Mouse (Mus musculus) G1E (cell line): ENCODE results near the gene Pappa. TPM values are rescaled to one million over a fixed set of nuclear protein-coding genes. Genes with fewer than 3 reads are reported as not detected.

Source experiments
- ATAC-seq: 2 replicates; pipeline ENCODE4 v1.8.0; 2016; ENCODE audit warnings: mild to moderate bottlenecking; ENCODE audit not compliant: insufficient number of reproducible peaks, poor library complexity, low FRiP score, severe bottlenecking; ENCODE audit errors: extremely low read depth
- DNase-seq: peaks from one replicate; pipeline ENCODE4 v3.0.0; 2012; ENCODE audit warnings: low spot score
- H3K27me3 ChIP-seq: 2 replicates; pipeline ENCODE4 v1.6.1; 2012; ENCODE audit warnings: mild to moderate bottlenecking, low read length, inconsistent platforms; ENCODE audit not compliant: insufficient read depth
- H3K36me3 ChIP-seq: replicated peaks from 2 replicates; pipeline ENCODE3; 2012; ENCODE audit warnings: mild to moderate bottlenecking, inconsistent platforms
- H3K4me1 ChIP-seq: 2 replicates; pipeline ENCODE4 v1.6.1; 2012; ENCODE audit warnings: low read depth, low read length, inconsistent platforms, mixed read lengths; ENCODE audit not compliant: insufficient read depth
- H3K4me3 ChIP-seq: 2 replicates; pipeline ENCODE4 v1.5.1; 2012; ENCODE audit warnings: low read depth, mild to moderate bottlenecking, inconsistent platforms, low read length, moderate library complexity, mixed read lengths
- H3K9me3 ChIP-seq: replicated peaks from 2 replicates; pipeline ENCODE4 v1.6.1; 2012; ENCODE audit warnings: inconsistent platforms
- CTCF ChIP-seq: IDR thresholded peaks from 2 replicates; pipeline ENCODE4 v1.5.1; 2012; ENCODE audit warnings: low read depth, low read length, inconsistent platforms, mixed read lengths
- GATA1 ChIP-seq: IDR thresholded peaks from 2 replicates; pipeline ENCODE4 v1.6.1; 2012; ENCODE audit warnings: borderline replicate concordance, low read length, inconsistent platforms, mixed read lengths
- GATA2 ChIP-seq: IDR thresholded peaks from 2 replicates; pipeline ENCODE4 v1.6.1; 2012; ENCODE audit warnings: low read depth, low read length, inconsistent platforms, borderline replicate concordance
- POLR2AphosphoS5 ChIP-seq: IDR thresholded peaks from 2 replicates; pipeline ENCODE4 v1.6.1; 2012; ENCODE audit warnings: low read depth, low read length, inconsistent platforms; ENCODE audit not compliant: insufficient replicate concordance
- TAL1 ChIP-seq: conservative IDR thresholded peaks from 2 replicates; pipeline ENCODE4 v1.6.1; 2012; ENCODE audit warnings: low read depth, low read length, inconsistent platforms, mixed read lengths
- polyA plus RNA-seq: library from polyadenylated mRNA; stranded (reverse); fragments of >175 nt; gene quantifications from 2 replicates; pipeline ENCODE4 v1.2.3, GENCODE M21; 2012
- total RNA-seq, 2 experiments: library from RNA; stranded (forward) in 1 of 2; stranded (reverse) in 1 of 2; fragments of 200-1000 nt in 1 of 2; fragments of >200 nt in 1 of 2; fragmentation: Nextera tagmentation in 1 of 2; gene quantifications; 2 replicates each; pipeline ENCODE4 v1.2.3; 2014 to 2017

Pappa gene
- total and polyA plus RNA-seq, 3 experiments, result 0.05 TPM; not detected in 2

- Histone ChIP-seq H3K9me3 (peaks cover 5% of the 10 kb centered on the region), H3K36me3 (no peaks in the 10 kb centered on the region), H3K4me1 (no peaks in the 10 kb centered on the region), H3K4me3 (no peak overlapping the region), H3K27me3 (no peaks in the 10 kb centered on the region)
- DNase-seq (no peak), ATAC-seq (no peak)
- TF ChIP-seq POLR2AphosphoS5 (no peak), CTCF (no peak), TAL1 (no peak), GATA1 (no peak), GATA2 (no peak)
Observed at GRCm38 (mm10) chr4:65283611-65284010, 159.6 kb downstream of the Pappa start.

DNA sequence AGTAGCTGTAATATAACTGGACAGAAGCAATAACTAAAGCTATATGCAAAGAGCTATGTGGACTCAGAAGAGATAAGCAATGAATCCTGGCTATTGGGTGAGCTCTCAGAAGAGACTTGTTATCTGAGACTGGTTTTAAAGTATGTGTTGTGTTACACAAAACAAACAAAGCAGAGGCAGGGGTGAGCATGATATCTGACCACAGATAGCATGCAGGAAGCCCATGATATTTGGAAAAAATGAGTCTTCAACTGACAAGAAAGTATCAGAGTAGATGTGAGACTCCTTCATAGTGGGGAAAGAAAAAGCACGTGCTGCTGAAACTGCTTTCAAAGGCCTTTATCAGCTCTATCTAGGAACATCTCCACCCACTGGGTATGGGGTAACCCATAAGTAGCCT is 161.2 kb downstream of the Pappa start:
- no peak for TF ChIP-seq POLR2AphosphoS5
- TF ChIP-seq CTCF, result no peak
- no peak for TF ChIP-seq TAL1
- TF ChIP-seq GATA1, result no peak
- no peak for TF ChIP-seq GATA2
- no peaks in the 10 kb centered on the region for H3K36me3 ChIP-seq
- DNase-seq (no peak), ATAC-seq (no peak)
- H3K4me1 ChIP-seq, result no peaks in the 10 kb centered on the region
- no peaks in the 10 kb centered on the region for H3K9me3 ChIP-seq
- H3K27me3 ChIP-seq, result no peaks in the 10 kb centered on the region
- no peak overlapping the region for H3K4me3 ChIP-seq

DNA sequence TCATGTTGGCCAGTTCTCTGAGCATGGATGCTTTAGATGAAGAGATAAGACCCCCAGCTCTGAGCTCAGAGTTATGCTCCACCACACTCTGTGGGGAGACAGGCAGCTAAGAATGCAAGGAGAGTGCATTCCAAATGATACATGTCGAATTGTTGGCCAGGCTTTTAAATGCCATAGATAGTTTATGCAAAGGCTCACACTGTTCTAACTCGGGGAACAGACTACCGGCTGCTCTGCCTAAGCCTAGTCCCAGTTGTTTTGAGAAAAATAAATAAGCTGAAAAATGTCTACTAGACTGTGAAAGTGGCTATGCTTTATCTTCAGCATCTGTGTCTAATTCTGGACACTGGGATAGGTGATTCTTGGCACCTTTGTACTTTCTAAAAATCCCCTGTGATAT is 165.3 kb downstream of the Pappa start:
- no peak for TF ChIP-seq GATA2
- TF ChIP-seq TAL1, result no peak
- no peak for TF ChIP-seq CTCF
- TF ChIP-seq POLR2AphosphoS5, result no peak
- TF ChIP-seq GATA1, result no peak
- Histone ChIP-seq H3K4me3 (no peak overlapping the region), H3K9me3 (no peaks in the 10 kb centered on the region), H3K4me1 (no peaks in the 10 kb centered on the region), H3K27me3 (no peaks in the 10 kb centered on the region), H3K36me3 (no peaks in the 10 kb centered on the region)
- DNase-seq (no peak), ATAC-seq (no peak)

DNA sequence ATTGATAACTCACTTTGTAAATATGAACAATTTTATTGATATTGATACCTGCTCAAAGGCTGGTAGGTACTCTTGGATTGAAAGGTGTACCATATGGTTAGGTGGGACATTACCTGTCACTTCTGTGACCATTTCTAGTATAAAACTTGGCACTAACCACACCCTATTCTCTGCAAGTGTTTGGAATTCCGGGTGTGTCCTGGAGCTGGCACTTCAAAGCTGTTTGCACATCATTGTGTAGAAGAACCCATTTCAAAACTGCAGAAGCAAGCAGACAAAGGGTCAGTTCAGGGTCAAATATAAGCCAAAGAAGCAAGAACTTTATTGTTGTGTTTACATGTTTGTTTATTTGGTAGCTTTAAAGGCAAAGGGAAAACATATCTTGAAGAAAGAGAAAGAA is 171.8 kb downstream of the Pappa start:
- Histone ChIP-seq H3K36me3 (no peaks in the 10 kb centered on the region), H3K27me3 (no peaks in the 10 kb centered on the region), H3K9me3 (peaks cover 9% of the 10 kb centered on the region), H3K4me3 (no peak overlapping the region), H3K4me1 (no peaks in the 10 kb centered on the region)
- ATAC-seq (no peak), DNase-seq (no peak)
- TF ChIP-seq GATA1 (no peak), TAL1 (no peak), POLR2AphosphoS5 (no peak)

DNA sequence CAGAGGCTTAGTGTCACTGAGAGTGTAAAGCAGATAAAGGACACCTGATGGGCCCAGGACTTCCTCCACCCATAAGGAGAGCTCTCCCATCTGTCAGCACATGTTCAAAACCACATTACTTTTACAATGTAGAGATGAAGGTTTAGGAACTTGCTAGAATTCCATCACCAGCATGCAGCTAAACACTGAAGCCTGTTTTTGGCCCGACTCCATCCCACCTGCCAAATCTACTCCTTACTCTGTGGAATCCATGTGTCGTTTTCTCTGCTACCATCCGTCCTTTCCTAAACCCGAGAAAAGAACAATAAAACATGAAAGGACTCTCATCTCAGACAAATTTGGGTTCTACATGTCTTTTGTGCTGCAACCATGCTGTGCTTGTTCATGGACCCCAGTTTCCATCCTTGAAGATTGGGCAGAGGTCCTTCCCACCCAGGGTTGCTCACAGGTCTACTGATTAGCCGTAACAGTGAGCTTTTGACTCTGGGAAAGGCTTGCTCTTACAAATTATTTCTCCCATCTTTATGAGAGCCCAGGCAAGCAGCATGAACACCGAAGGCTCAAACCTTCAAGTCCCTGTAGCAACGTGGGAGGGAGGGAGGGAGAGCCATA is 172.5 kb downstream of the Pappa start:
- TF ChIP-seq TAL1 (no peak), POLR2AphosphoS5 (no peak), CTCF (no peak), GATA1 (no peak), GATA2 (no peak)

GRCm38 (mm10) chr4:65296968-65297499 is 173.1 kb downstream of the Pappa start:
- H3K36me3 ChIP-seq, result no peaks in the 10 kb centered on the region
- H3K4me1 ChIP-seq, result no peaks in the 10 kb centered on the region
- H3K9me3 ChIP-seq, result peaks cover 9% of the 10 kb centered on the region
- H3K4me3 ChIP-seq, result no peak overlapping the region
- no peaks in the 10 kb centered on the region for H3K27me3 ChIP-seq
- no peak for DNase-seq
- TF ChIP-seq CTCF, result no peak
- TF ChIP-seq GATA2, result no peak
- no peak for TF ChIP-seq GATA1
- no peak for TF ChIP-seq POLR2AphosphoS5
- TF ChIP-seq TAL1, result no peak
- no peak for ATAC-seq

More for the DNA sequence above, 172.5 kb downstream of the Pappa start:
- Histone ChIP-seq H3K4me1 (no peaks in the 10 kb centered on the region), H3K4me3 (no peak overlapping the region), H3K27me3 (no peaks in the 10 kb centered on the region), H3K9me3 (peaks cover 9% of the 10 kb centered on the region), H3K36me3 (no peaks in the 10 kb centered on the region)
- DNase-seq (no peak), ATAC-seq (no peak)
